Mouse (Mus musculus) lung, embryonic 14.5 days (tissue): ENCODE measurements around the gene Erc1. TPM values are rescaled to one million over a fixed set of nuclear protein-coding genes. Genes with fewer than 3 reads are reported as not detected.
A peak's percentile ranks its signal among the peaks of the same experiment; 100 is the strongest.

Experiments used
- ATAC-seq: fragments of 200-750 bp; cut with Nextera tagmentation; 2 replicates; pipeline ENCODE4 v1.8.0; 2017; ENCODE audit warnings: mild to moderate bottlenecking, moderate TSS enrichment, moderate library complexity; ENCODE audit not compliant: insufficient read depth
- DNase-seq: peaks from one replicate; pipeline ENCODE4 v3.0.0-alpha.2; 2015
- H3K27ac ChIP-seq: fragments of 300-500 bp; sonication (generic); 2 replicates; pipeline ENCODE4 v1.5.1; 2014; ENCODE audit warnings: low read depth, mild to moderate bottlenecking, moderate library complexity
- H3K27me3 ChIP-seq: fragments of 300-500 bp; sonication (generic); 2 replicates; pipeline ENCODE4 v1.6.1; 2014; ENCODE audit warnings: low read length, control low read depth; ENCODE audit not compliant: insufficient read depth
- H3K36me3 ChIP-seq: fragments of 300-500 bp; sonication (generic); 2 replicates; pipeline ENCODE4 v1.6.1; 2014; ENCODE audit warnings: control low read depth; ENCODE audit not compliant: insufficient read depth
- H3K4me1 ChIP-seq: fragments of 300-500 bp; sonication (generic); 2 replicates; pipeline ENCODE4 v1.6.1; 2014; ENCODE audit warnings: antibody characterized with exemption, control low read depth; ENCODE audit not compliant: insufficient read depth
- H3K4me2 ChIP-seq: fragments of 300-500 bp; sonication (generic); 2 replicates; pipeline ENCODE4 v1.6.1; 2014; ENCODE audit warnings: mild to moderate bottlenecking
- H3K4me3 ChIP-seq: fragments of 300-500 bp; sonication (generic); 2 replicates; pipeline ENCODE4 v1.5.1; 2014; ENCODE audit warnings: low read depth, low read length
- H3K9ac ChIP-seq: fragments of 300-500 bp; sonication (generic); 2 replicates; pipeline ENCODE4 v1.6.1; 2014
- H3K9me3 ChIP-seq: fragments of 300-500 bp; sonication (generic); 2 replicates; pipeline ENCODE4 v1.6.1; 2016; ENCODE audit warnings: low read depth, low read length, control low read depth
- CTCF ChIP-seq: IDR thresholded peaks from 2 replicates; pipeline ENCODE4 v1.5.1; 2016; ENCODE audit warnings: antibody characterized with exemption, low read depth
- WGBS: fragments of 180-500 bp; shearing (Covaris S2); extraction: QIAGEN DNeasy Blood & Tissue Kit; methylation state at CpG from one replicate; pipeline ENCODE4 v1.1.7; 2014; 5-methylcytosine and 5-hydroxymethylcytosine counted together
- polyA plus RNA-seq: library from polyadenylated mRNA; unstranded; fragments of >200 nt; fragmentation: Nextera tagmentation; extraction: Ambion mirVana; gene quantifications from 2 replicates; pipeline ENCODE4 v1.2.1, GENCODE M21; 2014

Erc1 gene
- polyA plus RNA-seq, 1 experiment from 2014 or later, result 27.1 TPM

GRCm38 (mm10) chr6:119583165-119583564, 264.8 kb downstream of the Erc1 start:
- H3K9me3 ChIP-seq, result no peaks in the 10 kb centered on the region
- ATAC-seq (no peak), DNase-seq (peak; percentile 19)
- H3K4me3 ChIP-seq, result no peak overlapping the region
- H3K36me3 ChIP-seq, result no peaks in the 10 kb centered on the region
- H3K4me2 ChIP-seq, result no peak overlapping the region
- H3K4me1 ChIP-seq, result peaks cover 9% of the 10 kb centered on the region; the same call in 1 of the 2 replicates
- no peak for TF ChIP-seq CTCF
- H3K27ac ChIP-seq, result no peak overlapping the region
- 77% methylated on average over 5 of the region's 5 CpGs for WGBS
- H3K9ac ChIP-seq, result no peak overlapping the region
- no peaks in the 10 kb centered on the region for H3K27me3 ChIP-seq

GRCm38 (mm10) chr6:119576706-119577105, 271.3 kb downstream of the Erc1 start:
- no peak for TF ChIP-seq CTCF
- H3K27me3 ChIP-seq, result no peaks in the 10 kb centered on the region
- DNase-seq, result no peak
- no peak overlapping the region for H3K27ac ChIP-seq
- H3K4me3 ChIP-seq, result no peak overlapping the region
- H3K4me2 ChIP-seq, result no peak overlapping the region
- H3K4me1 ChIP-seq, result no peaks in the 10 kb centered on the region
- no peaks in the 10 kb centered on the region for H3K9me3 ChIP-seq
- ATAC-seq, result no peak
- H3K36me3 ChIP-seq, result peaks cover 17% of the 10 kb centered on the region
- WGBS, result 93% methylated on average over 4 of the region's 4 CpGs
- no peak overlapping the region for H3K9ac ChIP-seq

DNA sequence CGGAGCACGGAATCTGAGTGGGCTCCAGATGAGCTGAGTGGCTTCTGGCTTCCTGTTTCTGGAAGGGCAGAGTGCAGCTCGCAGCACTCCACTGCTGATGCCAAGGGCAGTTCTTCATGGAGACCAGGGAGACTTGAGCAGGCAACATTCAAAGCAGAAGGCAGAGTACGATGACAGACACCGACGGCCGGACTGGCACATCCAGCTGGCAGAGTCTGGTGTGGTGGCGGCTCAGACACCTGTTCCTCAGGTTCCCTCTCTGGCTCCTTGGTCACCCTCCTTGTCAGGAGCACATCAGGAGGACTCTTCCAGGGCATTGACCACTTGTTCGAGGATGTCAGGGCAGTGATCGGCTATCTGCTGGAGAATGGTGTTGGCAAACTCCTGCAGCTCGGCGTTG, 272.6 kb downstream of the Erc1 start:
- no peak for DNase-seq
- Histone ChIP-seq H3K4me3 (no peak overlapping the region), H3K9me3 (no peaks in the 10 kb centered on the region), H3K36me3 (peaks cover 17% of the 10 kb centered on the region), H3K27ac (no peak overlapping the region), H3K9ac (no peak overlapping the region), H3K4me2 (no peak overlapping the region), H3K27me3 (no peaks in the 10 kb centered on the region), H3K4me1 (no peaks in the 10 kb centered on the region; the same call in 1 of the 2 replicates)
- 93% methylated on average over 12 of the region's 12 CpGs for WGBS
- ATAC-seq, result no peak
- no peak for TF ChIP-seq CTCF

DNA sequence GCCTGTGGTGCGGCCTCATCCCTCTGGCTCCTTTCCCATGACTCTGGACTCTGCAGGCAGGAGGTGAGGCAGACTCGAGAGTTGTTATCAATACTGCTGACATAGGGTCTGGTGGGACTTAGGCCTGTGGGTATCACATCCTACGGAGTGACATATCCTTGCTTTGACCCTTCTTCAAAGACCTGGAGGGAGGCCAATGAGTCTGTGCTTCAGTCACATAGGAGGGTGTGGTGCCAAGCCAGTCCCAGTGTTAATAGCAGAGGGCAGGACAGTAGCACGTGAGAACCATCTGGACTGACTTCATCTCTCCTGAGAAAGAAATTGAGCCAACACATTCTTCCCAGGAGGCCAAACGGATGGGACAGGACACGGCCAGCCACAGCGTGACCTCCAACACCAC, 275.7 kb downstream of the Erc1 start:
- no peaks in the 10 kb centered on the region for H3K27me3 ChIP-seq
- H3K9me3 ChIP-seq, result no peaks in the 10 kb centered on the region
- H3K9ac ChIP-seq, result no peak overlapping the region
- H3K36me3 ChIP-seq, result peaks cover 25% of the 10 kb centered on the region
- no peak for TF ChIP-seq CTCF
- no peak for DNase-seq
- no peak for ATAC-seq
- H3K27ac ChIP-seq, result no peak overlapping the region
- H3K4me1 ChIP-seq, result no peaks in the 10 kb centered on the region; the same call in 1 of the 2 replicates
- WGBS, result 59% methylated on average over 7 of the region's 7 CpGs
- no peak overlapping the region for H3K4me3 ChIP-seq
- H3K4me2 ChIP-seq, result no peak overlapping the region

DNA sequence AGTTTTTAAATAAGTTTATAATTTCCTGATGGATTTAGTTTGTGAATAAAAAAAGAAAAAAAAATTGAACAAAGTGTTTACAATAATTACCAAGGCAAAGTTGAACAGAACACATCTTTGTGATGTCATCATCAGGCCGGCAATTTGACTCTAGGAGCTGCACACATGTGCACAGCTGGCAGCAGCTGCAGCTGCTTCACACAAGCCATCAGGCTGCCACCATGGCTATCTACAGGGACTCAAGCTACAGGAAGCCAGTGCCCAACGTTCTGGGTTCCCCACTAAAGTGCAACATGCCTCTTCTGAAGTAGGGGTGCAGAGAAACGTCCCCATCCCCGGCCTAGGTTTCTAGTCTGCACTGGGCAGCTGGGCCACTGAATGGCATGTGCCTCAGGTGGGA, 277.2 kb downstream of the Erc1 start:
- no peaks in the 10 kb centered on the region for H3K27me3 ChIP-seq
- H3K4me3 ChIP-seq, result no peak overlapping the region
- H3K4me1 ChIP-seq, result no peaks in the 10 kb centered on the region; the same call in 1 of the 2 replicates
- peak; percentile 49 for DNase-seq
- no peak overlapping the region for H3K27ac ChIP-seq
- no peak overlapping the region for H3K4me2 ChIP-seq
- 54% methylated on average over 4 of the region's 4 CpGs for WGBS
- H3K36me3 ChIP-seq, result peaks cover 25% of the 10 kb centered on the region
- ATAC-seq, result no peak
- H3K9ac ChIP-seq, result no peak overlapping the region
- no peaks in the 10 kb centered on the region for H3K9me3 ChIP-seq
- no peak for TF ChIP-seq CTCF

DNA sequence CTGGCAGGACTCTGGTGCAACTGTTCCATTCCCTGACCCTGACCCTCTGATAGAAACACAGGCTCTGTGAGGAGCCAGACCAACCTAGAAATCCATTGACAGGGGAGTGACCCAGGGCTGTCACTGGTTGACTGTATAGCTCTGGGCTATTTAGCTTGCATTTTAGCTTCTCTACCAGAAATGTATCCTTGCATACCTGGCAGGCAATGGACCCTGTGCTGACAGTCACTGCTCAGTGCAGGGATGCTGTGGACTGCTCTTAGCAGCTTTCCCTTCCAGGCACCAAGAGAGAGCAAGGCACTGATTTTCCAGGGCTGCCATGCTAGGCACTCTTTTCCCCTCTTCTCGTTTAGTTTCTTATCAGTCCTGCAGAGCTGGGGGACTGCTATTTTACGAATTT, 279.6 kb downstream of the Erc1 start:
- Histone ChIP-seq H3K9ac (no peak overlapping the region), H3K9me3 (no peaks in the 10 kb centered on the region), H3K27ac (no peak overlapping the region), H3K27me3 (no peaks in the 10 kb centered on the region), H3K4me1 (no peaks in the 10 kb centered on the region; the same call in 1 of the 2 replicates), H3K4me2 (no peak overlapping the region), H3K36me3 (peaks cover 13% of the 10 kb centered on the region; the same call in 1 of the 2 replicates), H3K4me3 (no peak overlapping the region)
- TF ChIP-seq CTCF, result no peak
- WGBS, result 51% methylated on average over 2 of the region's 2 CpGs
- no peak for ATAC-seq
- DNase-seq, result no peak

GRCm38 (mm10) chr6:119565451-119566379, 282.3 kb downstream of the Erc1 start:
- H3K4me2 ChIP-seq, result no peak overlapping the region
- no peaks in the 10 kb centered on the region for H3K27me3 ChIP-seq
- no peak overlapping the region for H3K9ac ChIP-seq
- ATAC-seq (0 out of 2 replicates have a peak, but pooled peaks have one; percentile 42), DNase-seq (no peak)
- H3K36me3 ChIP-seq, result peaks cover 8% of the 10 kb centered on the region; the same call in 1 of the 2 replicates
- 65% methylated on average over 23 of the region's 23 CpGs for WGBS
- no peak for TF ChIP-seq CTCF
- H3K4me3 ChIP-seq, result no peak overlapping the region
- no peaks in the 10 kb centered on the region for H3K4me1 ChIP-seq
- H3K27ac ChIP-seq, result no peak overlapping the region
- no peaks in the 10 kb centered on the region for H3K9me3 ChIP-seq
